Mouse (Mus musculus) midbrain, embryonic 13.5 days (tissue): ENCODE measurements around the gene Copz1. TPM values are rescaled to one million over a fixed set of nuclear protein-coding genes. Genes with fewer than 3 reads are reported as not detected.

ENCODE experiments used
- ATAC-seq: fragments of 200-750 bp; cut with Nextera tagmentation; 2 replicates; pipeline ENCODE4 v1.8.0; 2017; ENCODE audit warnings: mild to moderate bottlenecking, moderate TSS enrichment, moderate library complexity
- H3K27ac ChIP-seq: fragments of 300-500 bp; sonication (generic); 2 replicates; pipeline ENCODE4 v1.5.1; 2015; ENCODE audit warnings: inconsistent platforms, mild to moderate bottlenecking, moderate library complexity
- H3K27me3 ChIP-seq: fragments of 300-500 bp; sonication (generic); 2 replicates; pipeline ENCODE4 v1.6.1; 2015; ENCODE audit warnings: mild to moderate bottlenecking, inconsistent platforms
- H3K36me3 ChIP-seq: fragments of 300-500 bp; sonication (generic); 2 replicates; pipeline ENCODE4 v1.6.1; 2015; ENCODE audit warnings: mild to moderate bottlenecking, inconsistent platforms
- H3K4me1 ChIP-seq: fragments of 300-500 bp; sonication (generic); replicated peaks from 2 replicates; pipeline ENCODE4 v1.6.1; 2015; ENCODE audit warnings: inconsistent platforms
- H3K4me2 ChIP-seq: fragments of 300-500 bp; sonication (generic); replicated peaks from 2 replicates; pipeline ENCODE4 v1.6.1; 2015; ENCODE audit warnings: moderate library complexity, mild to moderate bottlenecking, inconsistent platforms
- H3K4me3 ChIP-seq: fragments of 300-500 bp; sonication (generic); replicated peaks from 2 replicates; pipeline ENCODE4 v1.5.1; 2015; ENCODE audit warnings: mild to moderate bottlenecking, inconsistent platforms
- H3K9ac ChIP-seq: fragments of 300-500 bp; sonication (generic); replicated peaks from 2 replicates; pipeline ENCODE4 v1.6.1; 2015; ENCODE audit warnings: mild to moderate bottlenecking, inconsistent platforms
- H3K9me3 ChIP-seq: fragments of 300-500 bp; sonication (generic); 2 replicates; pipeline ENCODE4 v1.6.1; 2016; ENCODE audit warnings: mild to moderate bottlenecking, inconsistent platforms
- WGBS: fragments of 180-500 bp; shearing (Covaris S2); methylation state at CpG from one replicate; pipeline ENCODE4 v1.1.7; 2015; 5-methylcytosine and 5-hydroxymethylcytosine counted together
- polyA plus RNA-seq: library from polyadenylated mRNA; unstranded; fragments of >200 nt; fragmentation: Nextera tagmentation; extraction: Ambion mirVana; gene quantifications from 2 replicates; pipeline ENCODE4 v1.2.1, GENCODE M21; 2015

Gene Copz1
- polyA plus RNA-seq, 1 experiment from 2014 or later: 218 TPM

GRCm38 (mm10) chr15:103305792-103306645 is 33.5 kb downstream of the Copz1 start:
- Histone ChIP-seq H3K36me3 (no peaks in the 10 kb centered on the region), H3K9me3 (no peaks in the 10 kb centered on the region), H3K4me2 (peak overlapping the region; percentile 70), H3K4me3 (peak overlapping the region; percentile 36), H3K27ac (peak overlapping the region; percentile 99), H3K9ac (peak overlapping the region; percentile 84), H3K27me3 (peaks cover 9% of the 10 kb centered on the region), H3K4me1 (peaks cover 67% of the 10 kb centered on the region)
- ATAC-seq: no peak
- WGBS: 36% methylated on average over 8 of the region's 8 CpGs

GRCm38 (mm10) chr15:103307125-103307524 is 34.6 kb downstream of the Copz1 start:
- no peaks in the 10 kb centered on the region for H3K36me3 ChIP-seq
- peaks cover 9% of the 10 kb centered on the region for H3K27me3 ChIP-seq
- peak overlapping the region; percentile 99 for H3K27ac ChIP-seq
- H3K4me1 ChIP-seq: peaks cover 56% of the 10 kb centered on the region
- H3K9ac ChIP-seq: no peak overlapping the region
- no peak overlapping the region for H3K4me3 ChIP-seq
- H3K9me3 ChIP-seq: no peaks in the 10 kb centered on the region
- H3K4me2 ChIP-seq: 0 out of 2 replicates have a peak overlapping the region, but pooled peaks have one; percentile 15
- ATAC-seq: no peak
- under 1% methylated on average over 7 of the region's 7 CpGs for WGBS

GRCm38 (mm10) chr15:103308056-103308875 is 35.8 kb downstream of the Copz1 start:
- peak overlapping the region; percentile 29 for H3K9ac ChIP-seq
- ATAC-seq: no peak
- WGBS: 49% methylated on average over 28 of the region's 28 CpGs

GRCm38 (mm10) chr15:103308876-103309580 is 36.5 kb downstream of the Copz1 start:
- no peaks in the 10 kb centered on the region for H3K36me3 ChIP-seq
- peak overlapping the region; percentile 29 for H3K9ac ChIP-seq
- no peak for ATAC-seq
- H3K4me3 ChIP-seq: no peak overlapping the region
- 68% methylated on average over 26 of the region's 26 CpGs for WGBS
- peak overlapping the region; percentile 19 for H3K4me2 ChIP-seq
- no peaks in the 10 kb centered on the region for H3K9me3 ChIP-seq
- no peak overlapping the region for H3K27ac ChIP-seq
- H3K27me3 ChIP-seq: peaks cover 9% of the 10 kb centered on the region
- peaks cover 47% of the 10 kb centered on the region for H3K4me1 ChIP-seq

More at GRCm38 (mm10) chr15:103308056-103308875, 35.8 kb downstream of the Copz1 start:
- H3K4me2 ChIP-seq: peak overlapping the region; percentile 19
- no peak overlapping the region for H3K4me3 ChIP-seq
- H3K4me1 ChIP-seq: peaks cover 48% of the 10 kb centered on the region
- H3K27me3 ChIP-seq: peaks cover 9% of the 10 kb centered on the region
- no peaks in the 10 kb centered on the region for H3K9me3 ChIP-seq
- no peak overlapping the region for H3K27ac ChIP-seq
- no peaks in the 10 kb centered on the region for H3K36me3 ChIP-seq

GRCm38 (mm10) chr15:103310365-103310910 is 37.9 kb downstream of the Copz1 start, which contains the start of gene Gpr84:
Gene Gpr84, minus strand, starts transcription at chr15:103310612.
- peaks cover 9% of the 10 kb centered on the region for H3K27me3 ChIP-seq
- H3K4me3 ChIP-seq: no peak within 1 kb of the TSS

GRCm38 (mm10) chr15:103313495-103314095 is 41.1 kb downstream of the Copz1 start:
- Histone ChIP-seq H3K27me3 (peaks cover 9% of the 10 kb centered on the region), H3K9ac (peak overlapping the region; percentile 58; the same call in 1 of the 2 replicates), H3K4me1 (peaks cover 37% of the 10 kb centered on the region), H3K4me3 (no peak overlapping the region), H3K27ac (0 out of 2 replicates have a peak overlapping the region, but pooled peaks have one; percentile 4), H3K9me3 (no peaks in the 10 kb centered on the region), H3K4me2 (peak overlapping the region; percentile 56), H3K36me3 (peaks cover 34% of the 10 kb centered on the region)
- 10% methylated on average over 18 of the region's 18 CpGs for WGBS
- no peak for ATAC-seq

More at GRCm38 (mm10) chr15:103310365-103310910, 37.9 kb downstream of the Copz1 start, which contains the start of gene Gpr84:
- Histone ChIP-seq H3K9ac (no peak within 1 kb of the TSS), H3K4me2 (no peak within 1 kb of the TSS), H3K4me1 (peaks cover 54% of the 10 kb centered on the region), H3K36me3 (peaks cover 2% of the 10 kb centered on the region; the same call in 1 of the 2 replicates), H3K9me3 (no peaks in the 10 kb centered on the region), H3K27ac (no peak within 1 kb of the TSS)
- 76% methylated on average over 6 of the region's 6 CpGs for WGBS
- no peak for ATAC-seq

GRCm38 (mm10) chr15:103314181-103314580 is 41.7 kb downstream of the Copz1 start:
- H3K27me3 ChIP-seq: peaks cover 3% of the 10 kb centered on the region
- WGBS: 33% methylated on average over 22 of the region's 22 CpGs
- H3K4me3 ChIP-seq: no peak overlapping the region; the same call in 1 of the 2 replicates
- ATAC-seq: peak; percentile 13
- no peak overlapping the region for H3K27ac ChIP-seq
- peaks cover 33% of the 10 kb centered on the region for H3K4me1 ChIP-seq
- peak overlapping the region; percentile 56 for H3K4me2 ChIP-seq
- peak overlapping the region; percentile 58 for H3K9ac ChIP-seq
- peaks cover 40% of the 10 kb centered on the region for H3K36me3 ChIP-seq
- H3K9me3 ChIP-seq: no peaks in the 10 kb centered on the region

GRCm38 (mm10) chr15:103315011-103315502 is 42.5 kb downstream of the Copz1 start:
- peak overlapping the region; percentile 36 for H3K27ac ChIP-seq
- WGBS: under 1% methylated on average over 18 of the region's 18 CpGs
- ATAC-seq: peak; percentile 80

GRCm38 (mm10) chr15:103315979-103316776 is 43.7 kb downstream of the Copz1 start:
- no peak overlapping the region for H3K4me3 ChIP-seq
- H3K4me2 ChIP-seq: no peak overlapping the region
- H3K9me3 ChIP-seq: no peaks in the 10 kb centered on the region
- peaks cover 47% of the 10 kb centered on the region for H3K36me3 ChIP-seq
- ATAC-seq: no peak
- H3K27ac ChIP-seq: no peak overlapping the region
- H3K27me3 ChIP-seq: no peaks in the 10 kb centered on the region
- no peak overlapping the region for H3K9ac ChIP-seq
- 87% methylated on average over 10 of the region's 10 CpGs for WGBS
- peaks cover 44% of the 10 kb centered on the region for H3K4me1 ChIP-seq

More at GRCm38 (mm10) chr15:103315011-103315502, 42.5 kb downstream of the Copz1 start:
- H3K27me3 ChIP-seq: no peaks in the 10 kb centered on the region
- peak overlapping the region; percentile 56 for H3K4me2 ChIP-seq
- peak overlapping the region; percentile 23 for H3K4me3 ChIP-seq
- peak overlapping the region; percentile 58 for H3K9ac ChIP-seq
- H3K36me3 ChIP-seq: peaks cover 44% of the 10 kb centered on the region
- no peaks in the 10 kb centered on the region for H3K9me3 ChIP-seq
- H3K4me1 ChIP-seq: peaks cover 34% of the 10 kb centered on the region

GRCm38 (mm10) chr15:103317120-103317519 is 44.6 kb downstream of the Copz1 start:
- no peak overlapping the region for H3K4me2 ChIP-seq
- H3K9ac ChIP-seq: no peak overlapping the region
- no peaks in the 10 kb centered on the region for H3K9me3 ChIP-seq
- H3K4me3 ChIP-seq: no peak overlapping the region
- ATAC-seq: no peak
- H3K36me3 ChIP-seq: peaks cover 47% of the 10 kb centered on the region
- H3K4me1 ChIP-seq: peaks cover 53% of the 10 kb centered on the region
- no peak overlapping the region for H3K27ac ChIP-seq
- H3K27me3 ChIP-seq: no peaks in the 10 kb centered on the region
